Mouse (Mus musculus) heart, postnatal 0 days (tissue): ENCODE results near the gene Nectin2. TPM values are rescaled to one million over a fixed set of nuclear protein-coding genes. Genes with fewer than 3 reads are reported as not detected.

Experiments used
- ATAC-seq: fragments of 200-750 bp; cut with Nextera tagmentation; 2 replicates; pipeline ENCODE4 v1.8.0; 2017; ENCODE audit warnings: low read depth, moderate number of reproducible peaks, moderate library complexity; ENCODE audit not compliant: insufficient read depth
- DNase-seq: peaks from one replicate; pipeline ENCODE4 v3.0.0-alpha.2; 2016; ENCODE audit warnings: low spot score
- H3K27ac ChIP-seq: fragments of 300-500 bp; sonication (generic); 2 replicates; pipeline ENCODE4 v1.5.1; 2014; ENCODE audit warnings: low read depth, mild to moderate bottlenecking
- H3K27me3 ChIP-seq: fragments of 300-500 bp; sonication (generic); 2 replicates; pipeline ENCODE4 v1.6.1; 2014; ENCODE audit warnings: low read length, mixed read lengths; ENCODE audit not compliant: control insufficient read depth, insufficient read depth
- H3K36me3 ChIP-seq: fragments of 300-500 bp; sonication (generic); replicated peaks from 2 replicates; pipeline ENCODE4 v1.6.1; 2014; ENCODE audit warnings: low read length, mixed read lengths; ENCODE audit not compliant: control insufficient read depth, insufficient read depth
- H3K4me1 ChIP-seq: fragments of 300-500 bp; sonication (generic); 2 replicates; pipeline ENCODE4 v1.6.1; 2014; ENCODE audit warnings: antibody characterized with exemption; ENCODE audit not compliant: control insufficient read depth, insufficient read depth
- H3K4me2 ChIP-seq: fragments of 300-500 bp; sonication (generic); 2 replicates; pipeline ENCODE4 v1.6.1; 2014; ENCODE audit warnings: low read depth, mild to moderate bottlenecking, low read length, moderate library complexity
- H3K4me3 ChIP-seq: fragments of 300-500 bp; sonication (generic); 2 replicates; pipeline ENCODE4 v1.5.1; 2014; ENCODE audit warnings: low read depth, low read length
- H3K9ac ChIP-seq: fragments of 300-500 bp; sonication (generic); replicated peaks from 2 replicates; pipeline ENCODE4 v1.6.1; 2014; ENCODE audit warnings: low read depth, low read length, mixed read lengths
- H3K9me3 ChIP-seq: fragments of 300-500 bp; sonication (generic); replicated peaks from 2 replicates; pipeline ENCODE4 v1.6.1; 2016; ENCODE audit warnings: low read length; ENCODE audit not compliant: control insufficient read depth
- CTCF ChIP-seq: IDR thresholded peaks from 2 replicates; pipeline ENCODE4 v1.5.1; 2016; ENCODE audit warnings: antibody characterized with exemption, control low read depth, low read depth
- EP300 ChIP-seq: IDR thresholded peaks from 2 replicates; pipeline ENCODE4 v1.6.1; 2016; ENCODE audit warnings: antibody characterized with exemption, low read depth
- WGBS: fragments of 180-500 bp; shearing (Covaris S2); extraction: QIAGEN DNeasy Blood & Tissue Kit; methylation state at CpG from one replicate; pipeline ENCODE4 v1.1.7; 2014; 5-methylcytosine and 5-hydroxymethylcytosine counted together
- polyA plus RNA-seq: library from polyadenylated mRNA; unstranded; fragments of >200 nt; fragmentation: Nextera tagmentation; extraction: Ambion mirVana; gene quantifications from 2 replicates; pipeline ENCODE4 v1.2.1, GENCODE M21; 2015
- total RNA-seq: library from RNA; depleted of rRNA; stranded (reverse); fragments of >200 nt; gene quantifications from 2 replicates; pipeline ENCODE4 v1.2.3, GENCODE M21; 2014; ENCODE audit warnings: low replicate concordance

The Nectin2 gene
- total and polyA plus RNA-seq, 2 experiments from 2014 or later, result 43.6 to 81.3 TPM

DNA sequence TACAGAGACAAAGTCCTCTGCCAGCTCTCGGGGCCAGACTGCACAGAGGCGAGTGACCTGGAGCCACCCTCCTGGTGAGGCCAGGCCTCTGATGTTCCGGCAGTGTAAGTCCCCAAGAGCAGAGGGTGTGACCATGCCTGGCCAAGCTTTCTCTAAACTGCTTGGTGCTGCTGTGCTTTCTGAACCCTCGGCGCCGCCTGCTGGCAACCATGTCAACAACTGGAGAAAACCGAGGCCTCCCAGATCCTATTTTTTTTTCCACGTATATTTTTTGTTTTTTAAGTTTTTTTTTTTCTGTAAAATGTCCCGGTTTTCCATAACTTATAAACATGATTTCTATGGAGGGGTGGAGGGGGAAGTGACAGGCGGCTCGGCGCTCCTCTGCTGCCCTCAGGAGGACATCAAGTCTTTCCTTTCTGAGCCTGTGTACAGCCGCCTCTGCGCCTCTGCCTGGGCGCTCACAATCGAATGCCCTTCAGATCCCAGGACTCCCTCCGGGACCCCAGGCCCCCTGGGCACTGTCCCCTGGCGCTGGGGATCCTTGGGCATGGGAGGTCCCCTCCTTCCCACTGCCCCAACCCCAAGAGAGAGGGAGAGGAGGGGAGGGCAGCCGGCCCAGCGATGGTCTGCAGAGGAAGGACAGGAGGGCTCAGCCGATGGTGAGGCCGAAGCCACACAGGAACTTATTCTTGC lies 49.1 kb downstream of the Nectin2 start:
- no peaks in the 10 kb centered on the region for H3K9me3 ChIP-seq
- peak overlapping the region; percentile 77 for H3K27ac ChIP-seq
- peaks cover 34% of the 10 kb centered on the region for H3K4me1 ChIP-seq
- 0 out of 2 replicates have a peak overlapping the region, but pooled peaks have one; percentile 21 for H3K9ac ChIP-seq
- H3K27me3 ChIP-seq, result no peaks in the 10 kb centered on the region
- H3K4me3 ChIP-seq, result no peak overlapping the region
- ATAC-seq (peak; percentile 82), DNase-seq (peak; percentile 82)
- WGBS, result 26% methylated on average over 22 of the region's 22 CpGs
- H3K36me3 ChIP-seq, result peaks cover 30% of the 10 kb centered on the region
- H3K4me2 ChIP-seq, result peak overlapping the region; percentile 38
- TF ChIP-seq CTCF (peak; percentile 75), EP300 (no peak)

DNA sequence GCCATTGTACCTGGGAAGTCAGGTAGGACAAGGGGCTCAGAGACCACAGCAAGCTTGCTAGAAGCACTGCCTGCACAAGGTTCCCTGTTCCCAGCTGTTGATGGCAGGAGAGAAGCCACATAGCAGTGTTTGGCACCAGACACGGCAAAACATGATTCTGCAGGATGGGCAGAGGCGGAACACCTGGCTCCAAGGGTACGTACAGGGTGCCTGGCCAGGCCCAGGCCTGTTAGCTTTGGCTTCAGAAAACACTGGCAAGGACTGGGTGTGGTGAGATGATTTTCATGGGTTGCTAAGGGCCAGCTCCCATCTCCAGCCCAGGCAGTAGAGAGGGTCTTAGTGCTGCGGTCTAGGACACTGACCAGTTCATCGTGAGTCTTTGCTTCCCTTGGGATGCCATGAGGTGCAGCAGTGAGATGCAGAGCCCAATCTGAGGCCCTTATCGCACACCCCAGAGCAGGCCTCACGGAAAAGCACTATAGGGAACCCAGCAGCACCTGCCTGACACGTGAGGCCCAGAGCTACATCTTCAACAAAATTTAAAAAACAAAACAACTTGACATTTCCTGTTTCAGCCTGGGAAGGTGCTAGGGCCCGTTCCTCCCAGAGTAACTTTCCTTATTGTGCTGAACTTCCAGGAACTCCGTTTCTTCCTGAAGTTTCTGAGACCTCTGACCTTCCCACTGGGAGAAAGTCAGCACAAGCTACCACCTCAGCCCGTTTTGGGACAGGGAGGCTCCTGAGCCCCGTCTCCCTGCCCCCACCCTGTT lies 49.8 kb downstream of the Nectin2 start:
- H3K9me3 ChIP-seq, result no peaks in the 10 kb centered on the region
- peak overlapping the region; percentile 77 for H3K27ac ChIP-seq
- no peak overlapping the region for H3K9ac ChIP-seq
- 47% methylated on average over 12 of the region's 12 CpGs for WGBS
- H3K4me2 ChIP-seq, result peak overlapping the region; percentile 38
- DNase-seq (no peak), ATAC-seq (no peak)
- peaks cover 30% of the 10 kb centered on the region for H3K36me3 ChIP-seq
- H3K4me3 ChIP-seq, result no peak overlapping the region
- H3K4me1 ChIP-seq, result peaks cover 34% of the 10 kb centered on the region
- H3K27me3 ChIP-seq, result no peaks in the 10 kb centered on the region
- TF ChIP-seq CTCF (no peak), EP300 (no peak)

DNA sequence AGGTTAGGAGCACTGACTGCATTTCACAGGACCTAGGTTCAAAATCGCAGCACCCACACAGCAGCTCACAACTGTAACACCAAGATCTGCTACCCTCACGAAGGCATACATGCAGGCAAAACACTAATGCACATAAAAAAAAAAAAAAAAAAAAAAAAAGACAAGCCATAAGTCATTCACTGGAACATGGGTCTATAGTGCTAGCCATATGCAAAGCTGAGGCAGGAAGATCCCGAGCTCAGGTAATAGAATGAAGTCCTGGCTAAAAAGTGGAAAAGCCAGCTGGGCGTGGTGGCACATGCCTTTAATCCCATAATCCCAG lies 50.5 kb downstream of the Nectin2 start:
- no peak for TF ChIP-seq EP300
- TF ChIP-seq CTCF, result no peak
- H3K9me3 ChIP-seq, result no peaks in the 10 kb centered on the region
- 78% methylated on average over 4 of the region's 4 CpGs for WGBS
- H3K36me3 ChIP-seq, result peaks cover 26% of the 10 kb centered on the region
- DNase-seq (no peak), ATAC-seq (no peak)
- no peak overlapping the region for H3K4me2 ChIP-seq
- 0 out of 2 replicates have a peak overlapping the region, but pooled peaks have one; percentile 73 for H3K27ac ChIP-seq
- H3K4me3 ChIP-seq, result no peak overlapping the region
- H3K9ac ChIP-seq, result no peak overlapping the region
- no peaks in the 10 kb centered on the region for H3K27me3 ChIP-seq
- H3K4me1 ChIP-seq, result peaks cover 40% of the 10 kb centered on the region

DNA sequence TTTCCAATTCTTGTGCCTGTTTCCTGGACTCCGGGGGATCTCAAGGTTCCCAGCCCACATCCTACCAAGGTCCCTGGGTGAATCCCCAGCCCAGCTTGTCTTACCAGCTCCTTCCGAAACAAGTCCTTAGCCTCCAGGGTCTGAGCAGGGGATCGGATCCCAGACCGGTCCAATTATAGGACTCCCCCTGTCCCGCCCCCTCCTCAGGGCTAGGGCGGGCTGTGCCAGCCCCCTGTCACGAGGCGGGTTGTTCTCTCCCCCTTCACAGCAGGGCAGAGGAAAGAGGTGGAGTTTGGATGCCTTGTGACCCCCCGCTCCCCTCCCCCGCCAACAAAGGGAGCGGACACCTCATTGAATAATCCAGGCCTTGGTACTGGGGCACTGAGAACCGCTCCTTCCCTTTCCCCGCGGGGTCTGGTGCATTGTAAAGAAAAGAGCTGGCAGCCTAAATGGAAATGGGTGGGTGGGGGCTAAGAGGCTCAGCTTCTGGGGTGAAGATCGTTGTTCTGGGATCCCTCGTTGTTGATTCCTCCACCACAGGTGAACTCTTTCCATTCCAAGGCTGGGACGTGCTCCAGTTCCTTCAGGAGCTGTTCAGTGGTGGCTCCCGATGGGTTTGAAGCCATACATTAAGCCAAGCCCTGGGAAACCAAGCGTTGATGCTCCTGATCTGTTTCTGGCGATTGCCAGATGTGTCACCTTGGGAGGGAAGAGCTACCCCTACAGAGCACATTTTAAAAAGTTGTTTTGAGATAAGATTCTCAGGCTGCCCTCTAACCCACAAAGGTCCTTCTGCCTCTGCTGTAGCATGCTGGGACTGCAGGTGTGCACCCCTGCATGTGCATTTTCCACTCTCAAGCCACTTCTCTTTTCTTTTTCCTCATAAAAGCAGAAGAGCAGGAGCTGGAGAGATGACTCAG lies 51.1 kb downstream of the Nectin2 start, which contains the start of gene Apoe:
Apoe (minus strand) TSS at position 282 of the 920 bp plus-strand sequence.
- H3K27ac ChIP-seq, result peak within 1 kb of the TSS; percentile 73
- DNase-seq (peak; percentile 60), ATAC-seq (peak; percentile 61)
- no peaks in the 10 kb centered on the region for H3K9me3 ChIP-seq
- H3K9ac ChIP-seq, result peak within 1 kb of the TSS; percentile 61
- H3K4me1 ChIP-seq, result peaks cover 43% of the 10 kb centered on the region
- H3K36me3 ChIP-seq, result peaks cover 26% of the 10 kb centered on the region
- WGBS, result 4% methylated on average over 20 of the region's 20 CpGs
- TF ChIP-seq CTCF, result no peak
- no peak; the same call in 1 of the 2 replicates for TF ChIP-seq EP300
- no peaks in the 10 kb centered on the region for H3K27me3 ChIP-seq
- peak within 1 kb of the TSS; percentile 49 for H3K4me3 ChIP-seq
- H3K4me2 ChIP-seq, result peak within 1 kb of the TSS; percentile 78
